Mouse (Mus musculus) lung, postnatal 0 days (tissue): ENCODE results near the gene Lsm4.

Experiments used
- CTCF ChIP-seq: IDR thresholded peaks from 2 replicates; pipeline ENCODE4 v1.5.1; 2016; ENCODE audit warnings: antibody characterized with exemption, mild to moderate bottlenecking
- EP300 ChIP-seq: IDR thresholded peaks from 2 replicates; pipeline ENCODE4 v1.6.1; 2016; ENCODE audit warnings: antibody characterized with exemption, mild to moderate bottlenecking, control low read depth

- TF ChIP-seq CTCF (peak; percentile 77), EP300 (no peak)
These were observed 47.9 kb upstream of the Lsm4 start for GRCm38 (mm10) chr8:70625104-70625503.
